Mouse (Mus musculus): ENCODE data around the gene Irgq.
"Not testable (repeated sequence)": the region's sequence is repeated elsewhere in the genome, so short reads cannot be mapped to it uniquely, and the experiment has no call there.

Irgq gene

GRCm38 (mm10) chr7:24516319-24516718, 14.2 kb upstream of the Irgq start:
- not testable (repeated sequence) for DNase-seq

- DNase-seq: no peak
These were observed 13.4 kb upstream of the Irgq start for GRCm38 (mm10) chr7:24517077-24517476.

GRCm38 (mm10) chr7:24517654-24518053, 12.8 kb upstream of the Irgq start:
- no peak for DNase-seq

GRCm38 (mm10) chr7:24519130-24519529, 11.4 kb upstream of the Irgq start:
- DNase-seq: no peak

GRCm38 (mm10) chr7:24520054-24520453, 10.4 kb upstream of the Irgq start:
- not testable (repeated sequence) for DNase-seq

- no peak for DNase-seq
These were observed 7.7 kb upstream of the Irgq start for GRCm38 (mm10) chr7:24522805-24523204.

GRCm38 (mm10) chr7:24523723-24524122, 6.8 kb upstream of the Irgq start:
- no peak for DNase-seq

GRCm38 (mm10) chr7:24524978-24525377, 5.5 kb upstream of the Irgq start:
- no peak for DNase-seq

- DNase-seq: peak; percentile 85
These were observed 4.6 kb upstream of the Irgq start for GRCm38 (mm10) chr7:24525686-24526420.

GRCm38 (mm10) chr7:24528861-24529260, 1.6 kb upstream of the Irgq start:
- no peak for DNase-seq

- peak; percentile 75 for DNase-seq
These were observed 909 bp upstream of the Irgq start for GRCm38 (mm10) chr7:24529580-24529979.

- peak; percentile 79 for DNase-seq
These were observed 902 bp downstream of the Irgq start for GRCm38 (mm10) chr7:24531211-24531971.

GRCm38 (mm10) chr7:24533031-24533571, 2.6 kb downstream of the Irgq start:
- no peak for DNase-seq

- DNase-seq: no peak
These were observed 3.3 kb downstream of the Irgq start for GRCm38 (mm10) chr7:24533806-24534205.

- no peak for DNase-seq
These were observed 3.8 kb downstream of the Irgq start for GRCm38 (mm10) chr7:24534301-24534700.

GRCm38 (mm10) chr7:24537081-24537480, 6.6 kb downstream of the Irgq start:
- DNase-seq: no peak

GRCm38 (mm10) chr7:24537591-24537990, 7.1 kb downstream of the Irgq start:
- peak; percentile 83 for DNase-seq

- peak; percentile 53 for DNase-seq
These were observed 7.7 kb downstream of the Irgq start for GRCm38 (mm10) chr7:24538154-24538553.

- DNase-seq: no peak
These were observed 8.2 kb downstream of the Irgq start for GRCm38 (mm10) chr7:24538701-24539100.

- no peak for DNase-seq
These were observed 9.2 kb downstream of the Irgq start for GRCm38 (mm10) chr7:24539686-24540085.

- DNase-seq: no peak
These were observed 14.0 kb downstream of the Irgq start for GRCm38 (mm10) chr7:24544506-24544905.

GRCm38 (mm10) chr7:24546068-24546614, 15.7 kb downstream of the Irgq start, which contains the start of the genes Pinlyp and Xrcc1:
Gene Pinlyp (minus strand): TSS chr7:24546118.
Gene Xrcc1 (plus strand): TSS chr7:24546289.
- DNase-seq: no peak

GRCm38 (mm10) chr7:24546634-24547389, 16.3 kb downstream of the Irgq start:
- peak; percentile 99 for DNase-seq

Data from cerebellum, adult 9-10 months (tissue).